Mouse (Mus musculus): ENCODE data around the gene Igfbp2. TPM values are rescaled to one million over a fixed set of nuclear protein-coding genes. Genes with fewer than 3 reads are reported as not detected.

Gene Igfbp2
- polyA plus RNA-seq, 1 experiment from 2014 or later, result 385 TPM

GRCm38 (mm10) chr1:72839356-72839755 lies 15.1 kb downstream of the Igfbp2 start:
- Histone ChIP-seq H3K9me3 (no peaks in the 10 kb centered on the region), H3K36me3 (peaks cover 37% of the 10 kb centered on the region), H3K9ac (replicated peaks) (no peak overlapping the region), H3K27me3 (no peaks in the 10 kb centered on the region), H3K4me3 (replicated peaks) (no peak overlapping the region), H3K4me1 (replicated peaks) (no peaks in the 10 kb centered on the region; the same call in 1 of the 2 replicates), H3K4me2 (replicated peaks) (no peak overlapping the region), H3K27ac (no peak overlapping the region)
- 87% methylated on average over 8 of the region's 8 CpGs for WGBS
- ATAC-seq, result no peak

GRCm38 (mm10) chr1:72839791-72840190 lies 15.5 kb downstream of the Igfbp2 start:
- no peak overlapping the region for H3K4me3 ChIP-seq (replicated peaks)
- no peaks in the 10 kb centered on the region for H3K9me3 ChIP-seq
- WGBS, result 90% methylated on average over 7 of the region's 7 CpGs
- no peaks in the 10 kb centered on the region for H3K27me3 ChIP-seq
- H3K4me2 ChIP-seq (replicated peaks), result no peak overlapping the region
- H3K27ac ChIP-seq, result no peak overlapping the region
- peaks cover 41% of the 10 kb centered on the region for H3K36me3 ChIP-seq
- no peak overlapping the region for H3K9ac ChIP-seq (replicated peaks)
- ATAC-seq, result no peak
- H3K4me1 ChIP-seq (replicated peaks), result no peaks in the 10 kb centered on the region; the same call in 1 of the 2 replicates

GRCm38 (mm10) chr1:72842666-72843459 lies 18.6 kb downstream of the Igfbp2 start:
- Histone ChIP-seq H3K9ac (replicated peaks) (no peak overlapping the region), H3K9me3 (no peaks in the 10 kb centered on the region), H3K27me3 (no peaks in the 10 kb centered on the region), H3K27ac (no peak overlapping the region), H3K4me2 (replicated peaks) (no peak overlapping the region), H3K4me3 (replicated peaks) (no peak overlapping the region), H3K4me1 (replicated peaks) (no peaks in the 10 kb centered on the region), H3K36me3 (peaks cover 36% of the 10 kb centered on the region)
- no peak for ATAC-seq
- 89% methylated on average over 18 of the region's 18 CpGs for WGBS

GRCm38 (mm10) chr1:72844675-72845074 lies 20.4 kb downstream of the Igfbp2 start:
- Histone ChIP-seq H3K4me3 (replicated peaks) (no peak overlapping the region), H3K9ac (replicated peaks) (no peak overlapping the region), H3K36me3 (peaks cover 43% of the 10 kb centered on the region), H3K27me3 (no peaks in the 10 kb centered on the region), H3K27ac (no peak overlapping the region), H3K9me3 (no peaks in the 10 kb centered on the region), H3K4me2 (replicated peaks) (no peak overlapping the region), H3K4me1 (replicated peaks) (no peaks in the 10 kb centered on the region)
- ATAC-seq, result no peak
- 94% methylated on average over 6 of the region's 6 CpGs for WGBS

- Histone ChIP-seq H3K4me2 (replicated peaks) (no peak overlapping the region), H3K4me3 (replicated peaks) (no peak overlapping the region), H3K9me3 (no peaks in the 10 kb centered on the region), H3K9ac (replicated peaks) (no peak overlapping the region), H3K27me3 (no peaks in the 10 kb centered on the region), H3K36me3 (peaks cover 59% of the 10 kb centered on the region), H3K4me1 (replicated peaks) (no peaks in the 10 kb centered on the region), H3K27ac (no peak overlapping the region)
- 93% methylated on average over 4 of the region's 4 CpGs for WGBS
- no peak for ATAC-seq
These were observed 23.6 kb downstream of the Igfbp2 start for GRCm38 (mm10) chr1:72847849-72848380.

GRCm38 (mm10) chr1:72849037-72849436 lies 24.7 kb downstream of the Igfbp2 start:
- H3K4me1 ChIP-seq (replicated peaks), result no peaks in the 10 kb centered on the region; the same call in 1 of the 2 replicates
- H3K36me3 ChIP-seq, result peaks cover 55% of the 10 kb centered on the region
- no peaks in the 10 kb centered on the region for H3K27me3 ChIP-seq
- no peak for ATAC-seq
- no peak overlapping the region for H3K4me3 ChIP-seq (replicated peaks)
- no peaks in the 10 kb centered on the region for H3K9me3 ChIP-seq
- H3K4me2 ChIP-seq (replicated peaks), result no peak overlapping the region
- no peak overlapping the region for H3K27ac ChIP-seq
- 93% methylated on average over 8 of the region's 8 CpGs for whole genome bisulfite sequencing
- no peak overlapping the region for H3K9ac ChIP-seq (replicated peaks)

- ATAC-seq, result no peak
- peaks cover 6% of the 10 kb centered on the region for H3K4me1 ChIP-seq (replicated peaks)
- no peak overlapping the region for H3K9ac ChIP-seq (replicated peaks)
- WGBS, result 93% methylated on average over 1 of the region's 1 CpGs
- no peak overlapping the region for H3K4me2 ChIP-seq (replicated peaks)
- peaks cover 39% of the 10 kb centered on the region for H3K36me3 ChIP-seq
- no peaks in the 10 kb centered on the region for H3K27me3 ChIP-seq
- no peaks in the 10 kb centered on the region for H3K9me3 ChIP-seq
- no peak overlapping the region for H3K4me3 ChIP-seq (replicated peaks)
- no peak overlapping the region for H3K27ac ChIP-seq
These were observed 29.5 kb downstream of the Igfbp2 start for GRCm38 (mm10) chr1:72853759-72854158.

GRCm38 (mm10) chr1:72854337-72855237 lies 30.3 kb downstream of the Igfbp2 start:
- Histone ChIP-seq H3K4me2 (replicated peaks) (no peak overlapping the region), H3K27me3 (no peaks in the 10 kb centered on the region), H3K9ac (replicated peaks) (no peak overlapping the region), H3K9me3 (no peaks in the 10 kb centered on the region), H3K36me3 (peaks cover 30% of the 10 kb centered on the region), H3K4me3 (replicated peaks) (no peak overlapping the region), H3K4me1 (replicated peaks) (peaks cover 12% of the 10 kb centered on the region), H3K27ac (no peak overlapping the region)
- WGBS, result 56% methylated on average over 10 of the region's 10 CpGs
- ATAC-seq, result 0 out of 2 replicates have a peak, but pooled peaks have one; percentile 55

- no peaks in the 10 kb centered on the region for H3K9me3 ChIP-seq
- no peak overlapping the region for H3K4me2 ChIP-seq (replicated peaks)
- no peak overlapping the region for H3K9ac ChIP-seq (replicated peaks)
- no peak overlapping the region for H3K4me3 ChIP-seq (replicated peaks)
- peaks cover 20% of the 10 kb centered on the region for H3K36me3 ChIP-seq
- peaks cover 12% of the 10 kb centered on the region for H3K4me1 ChIP-seq (replicated peaks)
- WGBS, result 90% methylated on average over 10 of the region's 10 CpGs
- H3K27ac ChIP-seq, result no peak overlapping the region
- no peak for ATAC-seq
- H3K27me3 ChIP-seq, result no peaks in the 10 kb centered on the region
These were observed 31.4 kb downstream of the Igfbp2 start for GRCm38 (mm10) chr1:72855729-72856128.

GRCm38 (mm10) chr1:72856209-72856909 lies 32.1 kb downstream of the Igfbp2 start:
- Histone ChIP-seq H3K4me3 (replicated peaks) (no peak overlapping the region), H3K27ac (no peak overlapping the region), H3K27me3 (no peaks in the 10 kb centered on the region), H3K4me2 (replicated peaks) (no peak overlapping the region), H3K9me3 (no peaks in the 10 kb centered on the region), H3K36me3 (peaks cover 14% of the 10 kb centered on the region), H3K4me1 (replicated peaks) (peaks cover 12% of the 10 kb centered on the region), H3K9ac (replicated peaks) (no peak overlapping the region)
- WGBS, result 85% methylated on average over 19 of the region's 19 CpGs
- no peak for ATAC-seq

GRCm38 (mm10) chr1:72857142-72857541 lies 32.8 kb downstream of the Igfbp2 start:
- no peak for ATAC-seq
- Histone ChIP-seq H3K36me3 (peaks cover 6% of the 10 kb centered on the region), H3K4me1 (replicated peaks) (peaks cover 12% of the 10 kb centered on the region), H3K9ac (replicated peaks) (no peak overlapping the region), H3K9me3 (no peaks in the 10 kb centered on the region), H3K27ac (no peak overlapping the region), H3K4me3 (replicated peaks) (no peak overlapping the region), H3K4me2 (replicated peaks) (no peak overlapping the region), H3K27me3 (no peaks in the 10 kb centered on the region)
- 94% methylated on average over 7 of the region's 7 CpGs for WGBS
